Mouse (Mus musculus) layer of hippocampus, adult 9-11 months (tissue): ENCODE data around the gene Rnasel.

Experiments used
- DNase-seq: peaks from one replicate; pipeline ENCODE4 v3.0.0; 2022

The Rnasel gene

DNA sequence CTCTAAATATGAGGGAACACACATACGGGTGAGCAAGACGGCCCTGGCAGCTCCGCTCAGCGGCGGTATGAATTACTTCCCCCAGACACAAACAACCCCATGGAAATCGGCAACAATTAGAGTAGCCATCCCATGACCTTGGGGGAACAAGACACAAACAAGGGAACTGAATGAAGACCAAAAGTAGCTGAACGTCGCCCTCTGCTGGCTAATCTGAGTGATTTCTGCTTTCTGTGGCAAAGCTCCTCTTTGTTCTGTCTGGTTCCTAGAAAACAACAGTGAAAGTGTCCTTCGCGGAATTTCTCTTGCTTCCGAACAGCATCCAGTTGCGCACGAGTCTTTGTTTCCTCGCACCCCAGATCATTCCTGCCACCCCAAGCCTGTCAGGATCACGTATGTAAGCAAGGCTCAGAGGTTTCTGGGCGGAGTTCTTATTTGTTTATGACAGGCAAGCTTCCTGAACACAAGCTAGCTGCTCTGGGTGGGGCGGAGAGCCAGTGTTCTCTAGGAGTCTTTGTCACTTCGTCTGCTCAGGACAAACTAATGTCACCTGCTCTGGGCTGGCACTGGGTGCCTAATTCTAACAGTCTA, at the start of gene Rnasel:
Gene Rnasel, plus strand, starts transcription at position 216 of the 591 bp plus-strand sequence.
- no peak for DNase-seq

DNA sequence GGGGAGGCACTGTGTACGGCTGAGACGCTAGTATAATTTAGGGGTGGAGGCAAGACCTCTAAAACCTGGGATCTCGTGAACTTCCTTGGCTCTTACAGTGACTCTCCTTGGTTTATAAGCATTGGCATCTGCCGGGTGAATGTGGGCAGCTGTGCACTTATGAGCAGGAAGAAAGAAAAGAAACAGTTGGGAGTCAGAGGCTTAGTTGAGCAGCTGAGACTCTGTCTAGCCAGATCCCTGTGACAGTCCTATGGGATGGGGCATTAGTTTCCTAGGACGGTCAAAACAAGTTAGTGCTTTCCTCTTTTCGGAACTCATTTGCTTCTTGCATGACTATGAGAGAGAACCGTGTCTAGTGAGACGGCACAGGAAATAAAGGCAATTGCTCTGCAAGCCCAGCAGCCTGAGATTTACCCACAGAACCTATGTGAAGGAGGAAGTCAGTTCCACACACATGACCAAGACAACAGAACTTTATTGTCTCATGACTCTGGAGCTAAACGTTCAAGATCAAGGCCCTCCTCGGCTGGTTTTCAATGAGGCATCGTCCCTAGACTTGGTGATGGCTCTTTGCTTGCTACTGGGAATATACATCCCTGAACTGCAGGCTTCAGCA, 48.7 kb upstream of the Rnasel start:
- DNase-seq = no peak

- no peak for DNase-seq
These were observed 47.8 kb upstream of the Rnasel start for GRCm38 (mm10) chr1:153701461-153701860.

DNA sequence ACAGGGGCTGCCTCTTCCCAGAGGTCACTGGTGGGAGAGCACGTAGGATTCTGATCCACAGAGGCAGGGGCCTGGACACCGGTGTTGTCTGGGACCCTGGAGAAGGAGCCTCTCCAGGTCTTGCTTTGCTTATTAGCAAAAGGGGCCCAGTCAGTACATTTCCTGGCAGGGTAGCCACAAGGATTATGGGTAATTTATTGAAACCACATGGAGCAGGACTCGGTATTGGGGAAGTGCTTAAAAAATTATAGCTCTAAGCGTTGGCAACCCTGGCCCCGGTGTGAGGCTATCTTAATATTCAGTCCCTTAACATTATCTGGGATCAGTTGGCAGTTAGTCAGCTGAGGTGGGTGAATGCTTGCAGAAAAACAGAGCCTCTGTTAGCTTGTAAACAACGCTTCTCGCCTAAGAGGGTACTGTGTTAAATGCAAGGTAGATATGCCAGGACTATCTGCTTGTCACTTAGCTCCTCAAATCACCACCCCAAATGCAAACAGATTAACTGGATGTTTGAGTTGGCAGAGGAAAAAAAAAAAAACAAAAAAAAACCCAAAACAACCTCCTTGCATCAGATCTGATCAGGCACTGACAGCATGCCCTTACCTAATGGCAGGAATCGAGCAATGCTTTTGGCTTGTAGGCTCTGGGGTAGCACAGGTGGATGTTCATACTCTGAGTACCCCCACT, 46.9 kb upstream of the Rnasel start:
- DNase-seq = no peak

DNA sequence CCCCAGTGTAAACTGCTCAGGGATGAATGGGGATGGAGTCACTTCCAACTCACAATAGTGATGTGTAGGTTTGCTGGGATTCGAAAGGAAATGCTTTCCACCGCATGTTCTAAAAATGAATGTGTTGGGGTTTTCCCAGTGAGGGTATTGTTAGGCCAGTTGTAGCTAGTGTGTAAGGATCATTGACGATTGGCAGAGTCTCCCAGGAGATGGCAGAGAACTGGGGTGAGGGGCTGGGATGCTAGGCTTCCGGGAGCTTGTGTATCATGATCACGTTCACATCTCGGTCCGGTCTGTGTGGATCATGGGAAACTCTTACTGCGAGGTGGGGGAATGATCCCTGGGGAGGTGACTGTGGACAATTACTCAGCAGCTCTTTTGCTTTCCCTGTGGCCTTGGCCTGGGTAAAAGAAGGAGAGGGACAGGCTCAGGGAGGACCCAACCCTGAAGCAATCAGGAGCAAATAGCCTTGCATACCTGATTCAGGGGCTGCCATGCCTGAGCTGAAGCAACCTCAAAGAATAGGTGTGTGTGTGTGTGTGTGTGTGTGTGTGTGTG, 46.3 kb upstream of the Rnasel start:
- no peak for DNase-seq

- DNase-seq = peak; percentile 73
These were observed 45.7 kb upstream of the Rnasel start for GRCm38 (mm10) chr1:153703445-153703991.

DNA sequence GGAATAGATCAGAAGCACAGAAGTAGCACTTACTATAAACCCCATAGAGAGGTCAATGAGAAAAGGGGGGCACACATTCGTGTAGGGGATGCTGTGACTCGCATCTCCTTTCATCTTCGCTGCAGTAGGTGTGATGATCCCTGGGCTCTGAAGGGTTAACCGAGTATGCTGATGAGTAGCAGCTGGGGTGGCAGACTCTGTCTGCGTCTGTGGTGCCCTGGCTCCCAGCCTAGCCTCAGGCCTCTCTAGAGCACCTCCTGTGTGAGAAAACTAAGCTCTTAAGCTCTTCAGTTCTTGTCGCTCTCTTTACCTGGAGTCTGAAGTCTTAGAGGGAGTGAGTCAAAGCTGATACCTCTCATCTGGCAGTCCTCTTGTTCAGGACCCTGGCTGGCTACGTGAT, 45.1 kb upstream of the Rnasel start:
- no peak for DNase-seq

DNA sequence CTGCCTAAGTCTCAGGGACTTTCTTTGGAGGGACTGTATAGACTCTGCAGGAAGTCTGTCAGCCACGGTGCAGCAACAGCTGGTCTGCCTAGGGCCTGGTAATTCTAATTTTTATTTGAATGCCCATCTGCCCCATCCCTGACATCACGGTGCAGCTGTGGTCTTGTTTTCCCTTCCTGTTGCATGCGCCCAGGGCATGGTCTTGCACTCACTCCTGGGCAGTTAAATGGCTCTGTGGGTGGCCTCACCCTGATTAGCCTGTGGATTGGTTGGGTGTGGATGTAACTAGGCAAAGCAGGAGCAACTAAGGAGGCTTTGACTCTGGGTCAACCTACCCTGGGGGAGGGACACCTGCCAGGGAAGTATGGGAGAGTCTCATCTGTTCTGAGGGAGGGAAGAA, 44.2 kb upstream of the Rnasel start:
- no peak for DNase-seq

GRCm38 (mm10) chr1:153708626-153709025, 40.6 kb upstream of the Rnasel start:
- DNase-seq = no peak

DNA sequence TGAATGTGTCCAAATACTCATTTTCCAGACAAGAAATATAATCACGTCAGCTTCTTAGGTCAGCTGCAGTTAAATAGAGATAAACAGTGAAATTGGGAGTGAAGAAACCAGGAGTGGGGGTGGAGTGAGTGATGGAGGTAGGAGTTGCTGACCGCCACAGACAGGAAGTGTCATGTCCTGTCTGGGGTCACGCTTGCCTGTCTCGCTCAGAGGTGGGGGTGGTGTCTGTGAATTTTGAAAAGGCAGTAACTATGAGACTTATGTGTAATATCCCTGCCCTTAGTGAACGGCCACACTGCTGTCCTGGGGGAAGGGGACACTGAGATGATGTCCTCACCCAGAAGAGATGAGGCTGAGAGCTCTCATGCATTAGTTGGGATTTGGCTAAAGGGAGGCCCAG, 39.8 kb upstream of the Rnasel start:
- no peak for DNase-seq

- DNase-seq = no peak
These were observed 37.5 kb upstream of the Rnasel start for GRCm38 (mm10) chr1:153711544-153712262.

DNA sequence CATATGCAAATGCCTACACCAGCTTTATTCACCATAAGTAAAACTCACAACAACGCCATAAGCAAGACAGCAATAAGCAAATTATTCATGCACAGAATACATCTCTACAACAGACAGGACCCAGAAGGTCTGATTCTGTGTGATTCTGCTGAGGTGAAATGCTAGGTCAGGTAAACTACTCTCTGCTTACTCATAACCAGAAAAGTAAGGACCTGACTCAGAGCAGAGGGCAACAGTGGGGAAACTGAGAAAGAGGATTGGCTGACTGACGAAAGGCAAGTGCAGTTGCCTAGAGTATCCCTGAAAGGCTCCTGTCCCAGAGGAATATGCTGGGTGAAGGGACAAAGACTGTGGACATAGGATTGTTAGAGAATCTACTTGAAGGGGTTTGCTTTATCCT, 36.6 kb upstream of the Rnasel start:
- no peak for DNase-seq

GRCm38 (mm10) chr1:153717990-153718389, 31.2 kb upstream of the Rnasel start:
- DNase-seq = no peak

DNA sequence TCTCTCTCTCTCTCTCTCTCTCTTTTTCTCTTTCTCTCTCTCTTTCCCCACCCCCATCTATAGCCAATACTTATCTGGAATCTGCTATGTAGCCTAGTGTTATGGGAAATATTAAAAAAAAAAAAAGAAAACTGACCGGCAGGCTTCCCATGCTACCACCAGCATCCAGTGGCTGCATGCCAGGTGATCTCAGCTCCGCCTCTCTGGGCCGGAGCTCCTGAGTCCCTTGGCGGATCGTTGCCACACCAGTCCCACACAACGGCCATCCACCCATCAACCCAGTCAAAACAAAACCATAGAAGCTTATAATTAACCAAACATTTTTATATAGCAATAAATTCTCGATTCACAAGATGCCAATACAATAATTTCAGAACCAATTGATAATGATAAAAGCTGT, 28.3 kb upstream of the Rnasel start:
- no peak for DNase-seq

- no peak for DNase-seq
These were observed 27.5 kb upstream of the Rnasel start for GRCm38 (mm10) chr1:153721565-153722310.

- DNase-seq = no peak
These were observed 25.8 kb upstream of the Rnasel start for GRCm38 (mm10) chr1:153723426-153723825.

DNA sequence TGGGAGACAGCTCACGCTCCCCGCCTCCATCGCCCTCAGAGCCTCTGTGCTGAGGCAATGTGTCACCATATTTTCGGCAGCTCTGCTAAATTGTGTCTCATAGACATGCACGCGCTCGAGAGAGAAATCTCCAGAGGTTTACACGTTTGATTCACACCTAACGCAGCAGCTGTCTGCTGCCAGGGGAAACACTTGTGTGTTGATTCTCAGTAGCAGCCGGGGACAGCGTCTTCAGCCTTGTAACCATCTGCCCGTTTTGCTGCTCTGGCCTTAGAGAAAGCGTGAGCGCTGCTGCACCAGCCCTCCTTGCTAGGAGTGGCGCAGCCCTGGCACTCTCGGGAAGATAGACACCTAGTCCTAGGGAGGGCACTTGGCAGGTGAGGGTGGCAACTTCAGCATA, 22.6 kb upstream of the Rnasel start:
- DNase-seq = no peak

DNA sequence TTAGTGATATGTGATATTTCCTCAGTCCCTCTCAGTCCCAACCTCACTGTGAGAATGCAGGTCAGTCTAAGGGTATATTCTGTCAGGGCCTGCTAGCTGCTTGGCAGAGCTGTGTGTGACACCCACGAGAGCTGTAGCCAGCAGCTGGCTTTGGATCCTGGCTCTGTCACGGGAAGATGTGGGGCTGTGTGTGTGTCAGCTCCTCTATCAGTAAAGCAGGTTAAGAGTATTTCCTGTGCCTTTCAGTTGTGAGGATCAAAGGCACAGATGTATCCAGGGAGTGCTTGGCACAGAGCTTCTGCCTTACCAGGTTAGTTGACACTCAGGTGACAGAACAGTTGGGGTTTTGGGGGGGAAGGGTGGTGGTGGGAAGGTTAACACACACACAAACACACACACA, 19.4 kb upstream of the Rnasel start:
- DNase-seq = no peak

GRCm38 (mm10) chr1:153730671-153731070, 18.6 kb upstream of the Rnasel start:
- no peak for DNase-seq

DNA sequence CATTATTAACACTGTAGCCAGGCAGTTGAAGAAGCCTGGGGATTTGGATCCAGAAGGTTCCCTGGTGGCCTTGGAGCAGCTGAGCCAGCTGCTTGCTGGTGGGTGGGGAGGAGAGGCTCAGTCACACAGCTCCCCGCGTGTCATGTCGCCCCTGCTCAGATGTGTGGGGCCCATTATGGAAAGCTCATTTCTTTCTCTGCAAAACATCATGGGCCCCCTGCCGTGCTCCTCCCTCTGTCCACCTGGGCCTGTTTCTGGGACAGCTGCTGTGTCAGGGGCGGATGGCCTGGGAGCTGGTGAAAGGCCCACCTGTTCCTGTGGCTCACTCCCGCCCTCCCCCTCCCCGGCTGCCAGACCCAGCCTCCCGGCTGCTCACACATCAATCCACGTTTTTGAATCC, 16.0 kb upstream of the Rnasel start:
- peak; percentile 21 for DNase-seq

DNA sequence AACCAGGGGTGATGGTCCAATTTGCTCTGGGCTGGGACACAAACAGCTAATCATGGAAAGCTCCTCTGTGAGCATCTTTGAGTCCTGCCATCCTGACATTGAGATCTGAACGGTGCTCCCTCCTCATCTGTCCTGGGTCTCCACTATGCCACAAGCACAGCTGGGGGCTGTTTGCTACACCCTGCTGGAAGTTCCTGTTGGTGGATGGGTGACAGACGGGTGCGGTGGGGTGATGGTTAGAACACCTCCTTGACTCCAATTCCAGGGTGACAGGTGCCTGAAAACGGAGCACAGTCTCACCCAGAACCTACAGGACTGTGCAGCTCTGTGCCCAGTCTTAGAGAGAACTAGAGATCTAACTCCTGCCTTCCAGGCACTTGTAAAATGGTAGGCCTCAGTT, 14.4 kb upstream of the Rnasel start:
- no peak for DNase-seq

GRCm38 (mm10) chr1:153736096-153736495, 13.1 kb upstream of the Rnasel start:
- no peak for DNase-seq
